Mouse (Mus musculus) hindbrain, embryonic 12.5 days (tissue): ENCODE results near the gene Cstf3. TPM values are rescaled to one million over a fixed set of nuclear protein-coding genes. Genes with fewer than 3 reads are reported as not detected.
"Not testable (repeated sequence)": the region's sequence is repeated elsewhere in the genome, so short reads cannot be mapped to it uniquely, and the experiment has no call there.

Source experiments
- ATAC-seq: fragments of 200-750 bp; cut with Nextera tagmentation; 2 replicates; pipeline ENCODE4 v1.8.0; 2017; ENCODE audit warnings: moderate TSS enrichment; ENCODE audit not compliant: low FRiP score
- H3K27ac ChIP-seq: fragments of 300-500 bp; sonication (generic); 2 replicates; pipeline ENCODE4 v1.5.1; 2016; ENCODE audit warnings: mild to moderate bottlenecking
- H3K27me3 ChIP-seq: fragments of 300-500 bp; sonication (generic); 2 replicates; pipeline ENCODE4 v1.6.1; 2016; ENCODE audit warnings: mild to moderate bottlenecking
- H3K36me3 ChIP-seq: fragments of 300-500 bp; sonication (generic); 2 replicates; pipeline ENCODE4 v1.6.1; 2016; ENCODE audit warnings: mild to moderate bottlenecking
- H3K4me1 ChIP-seq: fragments of 300-500 bp; sonication (generic); 2 replicates; pipeline ENCODE4 v1.6.1; 2016
- H3K4me2 ChIP-seq: fragments of 300-500 bp; sonication (generic); replicated peaks from 2 replicates; pipeline ENCODE4 v1.6.1; 2016; ENCODE audit warnings: mild to moderate bottlenecking
- H3K4me3 ChIP-seq: fragments of 300-500 bp; sonication (generic); 2 replicates; pipeline ENCODE4 v1.5.1; 2016; ENCODE audit warnings: mild to moderate bottlenecking
- H3K9ac ChIP-seq: fragments of 300-500 bp; sonication (generic); 2 replicates; pipeline ENCODE4 v1.6.1; 2016; ENCODE audit warnings: mild to moderate bottlenecking, moderate library complexity
- H3K9me3 ChIP-seq: fragments of 300-500 bp; sonication (generic); replicated peaks from 2 replicates; pipeline ENCODE4 v1.6.1; 2016; ENCODE audit warnings: mild to moderate bottlenecking
- WGBS: fragments of 180-500 bp; shearing (Covaris S2); methylation state at CpG from one replicate; pipeline ENCODE4 v1.1.7; 2016; 5-methylcytosine and 5-hydroxymethylcytosine counted together
- polyA plus RNA-seq: library from polyadenylated mRNA; unstranded; fragments of >200 nt; fragmentation: Nextera tagmentation; extraction: Ambion mirVana; gene quantifications from 2 replicates; pipeline ENCODE4 v1.2.1, GENCODE M21; 2016

Cstf3 gene
- polyA plus RNA-seq = 105 TPM in 2 replicates

DNA sequence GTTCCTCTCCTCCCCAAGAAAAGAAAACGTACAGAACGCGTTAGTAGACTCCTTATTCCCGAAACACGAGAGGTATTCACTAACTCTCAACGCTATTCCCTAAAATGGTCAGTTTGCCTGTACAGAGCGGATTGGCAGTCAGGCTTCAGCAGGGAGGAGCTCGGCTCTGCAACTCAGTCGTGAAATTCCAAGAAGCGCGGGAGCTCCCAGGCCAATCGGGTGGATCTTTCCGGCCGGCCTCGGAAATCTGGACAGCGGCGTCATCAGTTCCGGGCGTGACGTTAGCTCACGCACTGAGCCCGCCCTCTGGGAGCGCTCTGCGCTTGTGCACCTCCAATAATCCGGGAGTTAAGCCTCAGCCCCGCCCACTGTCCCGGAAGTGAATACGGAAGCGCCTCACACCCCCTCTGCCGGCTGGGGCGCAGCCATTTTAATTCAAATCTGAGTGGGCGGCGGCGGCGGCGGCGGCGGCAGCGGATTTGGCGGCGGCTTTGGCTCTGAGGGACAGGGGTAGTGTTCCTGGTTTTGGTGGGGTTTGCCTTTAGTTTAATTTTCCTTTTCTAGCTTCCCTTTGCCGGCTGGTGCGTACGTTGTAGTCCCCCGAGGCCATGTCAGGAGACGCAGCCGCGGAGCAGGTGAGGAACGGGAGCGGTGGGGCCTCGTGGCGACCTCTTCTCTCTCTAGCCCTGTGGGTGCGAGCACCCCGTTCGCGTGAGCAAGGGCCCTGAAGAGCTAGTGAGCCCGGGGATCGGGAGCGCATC lies at the start of gene Cstf3:
Gene Cstf3, plus strand, starts transcription at position 456 of the 761 bp plus-strand sequence.
- WGBS = under 1% methylated on average over 59 of the region's 59 CpGs
- ATAC-seq = peak; percentile 100
- H3K9me3 ChIP-seq = no peaks in the 10 kb centered on the region

DNA sequence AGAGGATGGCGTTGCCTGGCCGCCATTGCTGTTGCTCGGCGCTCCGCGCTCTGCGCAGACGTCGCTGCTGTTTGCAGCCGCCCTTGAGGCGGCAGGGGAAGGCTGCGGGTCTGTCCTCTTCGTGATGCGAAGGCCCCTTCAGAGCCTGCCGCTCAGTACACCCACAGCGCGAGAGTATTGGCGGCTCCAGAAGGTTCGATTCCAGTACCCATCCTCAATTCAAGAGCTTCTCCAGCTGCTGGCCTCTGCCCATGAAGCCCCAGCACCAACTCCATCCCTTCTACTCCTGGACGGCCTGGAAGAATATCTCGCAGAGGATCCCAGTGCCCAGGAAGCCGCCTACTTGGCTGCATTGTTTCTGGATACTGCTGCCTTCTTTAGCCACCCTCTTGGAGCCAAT lies 33.6 kb upstream of the Cstf3 start:
- H3K4me1 ChIP-seq, H3K36me3 ChIP-seq, ATAC-seq, H3K4me2 ChIP-seq, H3K9me3 ChIP-seq, H3K27me3 ChIP-seq, H3K27ac ChIP-seq, H3K4me3 ChIP-seq, H3K9ac ChIP-seq: not testable (repeated sequence)
- 88% methylated on average over 21 of the region's 22 CpGs for WGBS

More for the DNA sequence above, at the start of gene Cstf3:
- Histone ChIP-seq H3K4me2 (peak within 1 kb of the TSS; percentile 72), H3K4me1 (peaks cover 22% of the 10 kb centered on the region), H3K9ac (peak within 1 kb of the TSS; percentile 91), H3K27me3 (no peaks in the 10 kb centered on the region), H3K27ac (peak within 1 kb of the TSS; percentile 90), H3K36me3 (no peaks in the 10 kb centered on the region), H3K4me3 (peak within 1 kb of the TSS; percentile 89)

DNA sequence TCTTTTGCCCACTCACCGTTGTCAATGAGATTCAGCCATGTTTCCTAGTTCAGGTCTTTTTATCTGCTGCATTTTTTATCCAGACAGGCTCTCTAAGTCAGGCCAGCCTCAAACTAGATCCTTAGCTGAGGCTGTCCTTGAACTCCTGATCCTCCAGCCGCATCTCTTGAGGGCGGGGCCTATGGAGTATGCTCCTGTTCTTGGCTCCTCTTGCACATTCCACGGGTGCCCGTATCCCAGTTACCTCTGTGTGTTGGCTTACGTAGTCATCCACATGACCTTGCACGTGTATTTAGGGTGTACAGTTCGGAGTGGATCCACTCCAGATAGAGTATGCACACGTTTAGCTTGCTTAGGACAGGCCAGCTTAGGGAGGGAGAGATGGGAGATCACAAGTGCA lies 32.6 kb upstream of the Cstf3 start:
- no peaks in the 10 kb centered on the region for H3K36me3 ChIP-seq
- H3K27ac ChIP-seq = no peak overlapping the region
- ATAC-seq = no peak
- WGBS = 94% methylated on average over 9 of the region's 9 CpGs
- no peaks in the 10 kb centered on the region for H3K27me3 ChIP-seq
- no peak overlapping the region for H3K9ac ChIP-seq
- no peaks in the 10 kb centered on the region for H3K9me3 ChIP-seq
- H3K4me1 ChIP-seq = no peaks in the 10 kb centered on the region
- no peak overlapping the region for H3K4me2 ChIP-seq
- H3K4me3 ChIP-seq = no peak overlapping the region

DNA sequence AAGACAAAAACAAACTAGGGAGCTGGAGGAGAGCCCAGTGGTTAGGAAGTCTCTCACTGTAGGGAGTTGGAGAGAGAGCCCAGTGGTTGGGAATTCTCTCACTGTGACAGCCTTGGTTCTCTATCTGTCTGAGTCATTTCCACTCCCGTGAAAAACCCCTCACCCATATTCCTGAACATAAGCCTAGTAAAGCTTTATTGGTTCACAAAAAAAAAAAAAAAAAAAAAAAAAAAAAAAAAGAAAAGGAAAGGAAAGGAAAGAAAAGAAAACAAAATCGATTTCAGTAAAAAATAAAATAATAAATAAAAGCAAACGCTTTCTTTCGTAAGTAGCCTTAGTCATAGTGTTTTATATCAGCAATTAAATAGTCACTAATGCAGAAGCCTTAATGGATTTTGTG lies 32.0 kb upstream of the Cstf3 start:
- Histone ChIP-seq H3K27me3 (no peaks in the 10 kb centered on the region), H3K4me3 (no peak overlapping the region), H3K36me3 (no peaks in the 10 kb centered on the region), H3K9ac (no peak overlapping the region), H3K4me1 (no peaks in the 10 kb centered on the region), H3K27ac (no peak overlapping the region), H3K9me3 (no peaks in the 10 kb centered on the region), H3K4me2 (no peak overlapping the region)
- 94% methylated on average over 4 of the region's 4 CpGs for WGBS
- ATAC-seq = no peak

DNA sequence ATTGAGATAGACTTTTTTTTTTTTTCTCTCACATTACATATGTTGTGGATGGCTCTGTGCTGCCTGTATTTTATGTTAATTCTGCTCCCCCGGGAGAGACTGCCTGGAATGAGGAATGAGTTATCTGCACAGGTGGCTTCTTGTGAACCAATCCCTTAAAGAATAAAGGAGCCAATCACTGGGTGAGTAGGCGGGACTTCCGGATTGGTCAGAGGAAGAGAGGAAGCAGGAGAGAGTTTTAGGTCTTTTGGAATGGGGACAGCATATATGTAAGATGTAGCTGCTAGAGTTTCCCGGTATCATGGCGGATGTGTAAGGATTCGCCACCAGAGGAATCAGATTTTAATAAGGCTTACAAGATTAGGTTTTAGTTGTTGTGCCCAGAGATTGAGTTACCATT lies 31.4 kb upstream of the Cstf3 start:
- ATAC-seq = no peak
- WGBS = 72% methylated on average over 6 of the region's 6 CpGs
- H3K4me3 ChIP-seq = no peak overlapping the region
- no peaks in the 10 kb centered on the region for H3K36me3 ChIP-seq
- no peak overlapping the region for H3K4me2 ChIP-seq
- no peaks in the 10 kb centered on the region for H3K9me3 ChIP-seq
- no peaks in the 10 kb centered on the region for H3K4me1 ChIP-seq
- no peak overlapping the region for H3K27ac ChIP-seq
- H3K9ac ChIP-seq = no peak overlapping the region
- H3K27me3 ChIP-seq = no peaks in the 10 kb centered on the region

DNA sequence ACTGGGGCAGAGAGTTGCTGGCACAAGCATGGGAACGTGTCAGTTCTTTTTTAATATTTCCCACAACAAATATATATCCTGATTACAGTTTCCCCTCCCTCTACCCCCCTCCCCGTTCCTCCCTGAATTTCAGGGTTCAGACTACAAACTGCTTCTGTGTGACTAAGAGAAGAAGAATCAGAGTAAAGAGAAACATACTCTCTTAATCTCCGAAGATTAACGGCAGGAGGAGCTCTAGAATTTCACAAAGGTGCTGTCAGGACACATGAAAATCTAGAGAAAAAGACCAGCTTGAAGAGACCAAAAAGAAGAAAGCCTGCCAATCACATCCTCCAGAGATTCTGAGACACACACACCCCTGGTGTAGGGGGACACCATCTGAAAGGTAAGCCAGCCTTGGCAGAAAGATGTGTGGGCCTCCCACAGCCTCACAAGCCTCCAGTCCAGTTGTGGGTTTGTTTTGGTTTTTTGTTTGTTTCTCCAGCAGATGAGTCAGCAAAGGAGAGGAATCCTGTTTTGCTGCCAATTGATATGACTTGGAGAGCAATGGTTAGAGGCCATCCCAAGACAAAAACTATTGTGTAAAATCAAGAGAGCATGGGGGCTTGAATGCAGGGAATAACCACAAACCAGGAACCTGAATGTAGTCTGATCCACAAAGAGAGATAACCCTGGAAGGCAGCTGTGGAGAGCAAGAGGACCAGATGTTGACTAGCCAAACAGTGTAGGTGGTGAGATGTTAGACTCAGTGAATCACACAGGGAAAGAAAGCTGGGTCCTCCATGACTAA lies 30.5 kb upstream of the Cstf3 start:
- Histone ChIP-seq H3K36me3 (no peaks in the 10 kb centered on the region), H3K27me3 (no peaks in the 10 kb centered on the region), H3K4me1 (no peaks in the 10 kb centered on the region), H3K4me2 (no peak overlapping the region), H3K9me3 (no peaks in the 10 kb centered on the region), H3K9ac (no peak overlapping the region), H3K4me3 (no peak overlapping the region), H3K27ac (no peak overlapping the region)
- no peak for ATAC-seq
- 90% methylated on average over 4 of the region's 4 CpGs for WGBS

DNA sequence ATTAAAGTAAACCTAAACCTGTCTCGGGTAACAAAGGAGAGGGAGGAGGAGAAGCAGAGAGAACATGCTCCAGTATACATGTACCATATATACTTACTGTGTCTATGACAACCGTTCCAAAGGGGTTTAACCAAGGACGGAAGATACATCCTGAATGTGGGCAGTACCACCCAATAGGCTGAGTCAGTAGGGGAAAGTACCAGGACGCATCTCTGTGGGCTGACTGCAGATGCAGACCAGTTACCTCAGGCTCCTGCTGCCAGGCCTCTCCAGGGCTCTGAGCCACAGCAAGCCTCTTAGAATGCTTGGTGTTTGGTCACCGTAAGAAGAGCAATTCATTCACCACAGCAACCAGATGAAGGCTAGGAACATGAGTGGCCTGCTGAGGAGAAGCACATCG lies 28.9 kb upstream of the Cstf3 start:
- Histone ChIP-seq H3K27ac (no peak overlapping the region), H3K9me3 (no peaks in the 10 kb centered on the region), H3K27me3 (no peaks in the 10 kb centered on the region), H3K4me1 (no peaks in the 10 kb centered on the region), H3K9ac (no peak overlapping the region), H3K4me2 (no peak overlapping the region), H3K4me3 (no peak overlapping the region), H3K36me3 (no peaks in the 10 kb centered on the region)
- no peak for ATAC-seq
- WGBS = 91% methylated on average over 6 of the region's 6 CpGs

DNA sequence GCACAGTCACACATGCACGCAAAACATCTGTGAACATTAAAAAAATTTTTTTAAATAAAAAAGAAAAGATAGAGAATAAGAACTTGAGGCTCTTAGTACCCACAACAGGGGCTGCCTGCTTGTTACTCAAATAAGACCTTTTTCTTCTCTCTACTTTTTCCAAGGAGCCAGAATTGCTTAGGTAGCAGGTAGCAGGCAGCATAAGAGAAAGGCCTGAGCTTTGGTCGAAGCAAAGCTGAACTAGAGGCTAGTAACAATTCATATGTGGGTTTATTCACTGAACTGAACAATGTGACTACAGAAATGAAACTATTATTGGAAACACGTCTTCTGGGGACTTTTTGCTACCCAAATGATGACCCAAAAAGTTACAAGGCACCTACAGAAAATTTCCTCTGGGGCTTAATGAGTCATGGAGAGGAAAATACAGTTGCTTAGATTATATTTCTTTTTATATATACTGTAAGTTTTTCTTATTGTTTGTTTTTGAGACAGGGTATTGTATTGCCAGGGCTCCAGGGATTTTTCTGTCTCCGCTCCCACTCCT lies 28.3 kb upstream of the Cstf3 start:
- H3K36me3 ChIP-seq = no peaks in the 10 kb centered on the region
- no peak for ATAC-seq
- H3K4me1 ChIP-seq = no peaks in the 10 kb centered on the region
- H3K4me2 ChIP-seq = no peak overlapping the region
- no peaks in the 10 kb centered on the region for H3K9me3 ChIP-seq
- no peak overlapping the region for H3K4me3 ChIP-seq
- H3K27me3 ChIP-seq = no peaks in the 10 kb centered on the region
- WGBS = 86% methylated on average over 4 of the region's 4 CpGs
- H3K9ac ChIP-seq = no peak overlapping the region
- H3K27ac ChIP-seq = no peak overlapping the region

DNA sequence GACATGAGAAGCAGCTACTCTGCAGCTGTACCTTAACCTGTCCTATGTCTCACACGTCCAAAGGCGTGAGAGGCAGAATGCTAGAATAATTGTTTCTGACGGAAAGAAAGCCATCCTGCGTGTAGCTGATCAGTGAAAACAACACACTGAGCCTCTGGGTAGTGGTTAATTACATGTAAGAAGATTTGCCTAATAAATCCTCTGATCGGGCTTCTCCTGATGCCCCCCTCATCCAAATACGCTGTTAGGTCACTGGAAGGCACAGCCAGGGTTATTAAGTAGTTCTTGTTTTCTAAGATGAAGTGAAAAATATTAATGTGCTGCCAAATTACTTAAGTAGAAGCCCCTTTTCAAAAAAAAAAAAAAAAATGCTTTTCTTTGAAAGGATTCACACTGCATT lies 18.3 kb upstream of the Cstf3 start:
- no peak for ATAC-seq
- 80% methylated on average over 6 of the region's 6 CpGs for WGBS
- Histone ChIP-seq H3K9ac (no peak overlapping the region), H3K9me3 (no peaks in the 10 kb centered on the region), H3K27ac (no peak overlapping the region), H3K27me3 (no peaks in the 10 kb centered on the region), H3K4me3 (no peak overlapping the region), H3K4me2 (no peak overlapping the region), H3K4me1 (no peaks in the 10 kb centered on the region), H3K36me3 (no peaks in the 10 kb centered on the region)

DNA sequence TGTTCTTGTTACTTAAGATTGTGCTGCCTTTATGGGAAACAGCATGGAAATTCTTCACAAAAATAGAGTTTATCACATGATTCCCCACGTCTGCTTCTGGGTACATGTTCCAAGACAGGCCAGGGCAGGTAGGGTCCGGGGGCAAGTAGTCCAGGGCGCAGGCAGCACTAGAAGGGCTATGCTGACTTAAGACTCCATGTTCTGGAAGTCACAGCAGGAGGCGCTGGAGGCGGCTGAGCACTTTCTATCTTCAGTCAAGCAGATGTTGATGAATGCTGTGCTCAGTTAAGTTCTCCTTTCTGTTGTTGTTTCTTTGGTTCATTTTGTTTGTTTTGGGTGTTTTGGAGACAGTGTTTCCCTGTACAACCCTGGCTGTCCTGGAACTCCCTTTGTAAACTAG lies 14.1 kb upstream of the Cstf3 start:
- Histone ChIP-seq H3K9ac (no peak overlapping the region), H3K27ac (no peak overlapping the region), H3K4me3 (no peak overlapping the region), H3K4me2 (no peak overlapping the region), H3K4me1 (no peaks in the 10 kb centered on the region), H3K36me3 (no peaks in the 10 kb centered on the region), H3K9me3 (no peaks in the 10 kb centered on the region), H3K27me3 (no peaks in the 10 kb centered on the region)
- 65% methylated on average over 5 of the region's 5 CpGs for WGBS
- no peak for ATAC-seq

DNA sequence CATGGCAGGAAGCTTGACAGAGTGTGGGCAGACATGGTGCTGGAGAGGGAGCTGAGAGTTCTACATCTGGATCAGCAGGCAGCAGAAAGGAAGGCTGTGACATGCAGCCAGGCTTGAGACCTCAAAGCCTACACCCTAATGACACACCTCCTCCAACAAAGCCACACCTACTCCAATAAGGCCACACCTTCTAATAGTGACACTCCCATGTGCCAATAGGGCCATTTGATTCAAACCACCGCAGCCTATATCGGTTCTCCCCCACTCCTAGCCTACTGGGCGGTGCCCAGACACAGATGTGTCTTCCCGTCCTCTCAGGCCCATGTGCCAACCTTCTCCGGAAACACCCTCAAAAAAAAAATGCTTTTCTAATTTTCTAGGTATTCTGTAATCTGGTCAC lies 12.3 kb upstream of the Cstf3 start:
- Histone ChIP-seq H3K4me3 (no peak overlapping the region), H3K27me3 (no peaks in the 10 kb centered on the region), H3K4me1 (no peaks in the 10 kb centered on the region), H3K4me2 (no peak overlapping the region), H3K9ac (no peak overlapping the region), H3K27ac (no peak overlapping the region), H3K9me3 (no peaks in the 10 kb centered on the region), H3K36me3 (no peaks in the 10 kb centered on the region)
- 73% methylated on average over 5 of the region's 5 CpGs for WGBS
- ATAC-seq = no peak

DNA sequence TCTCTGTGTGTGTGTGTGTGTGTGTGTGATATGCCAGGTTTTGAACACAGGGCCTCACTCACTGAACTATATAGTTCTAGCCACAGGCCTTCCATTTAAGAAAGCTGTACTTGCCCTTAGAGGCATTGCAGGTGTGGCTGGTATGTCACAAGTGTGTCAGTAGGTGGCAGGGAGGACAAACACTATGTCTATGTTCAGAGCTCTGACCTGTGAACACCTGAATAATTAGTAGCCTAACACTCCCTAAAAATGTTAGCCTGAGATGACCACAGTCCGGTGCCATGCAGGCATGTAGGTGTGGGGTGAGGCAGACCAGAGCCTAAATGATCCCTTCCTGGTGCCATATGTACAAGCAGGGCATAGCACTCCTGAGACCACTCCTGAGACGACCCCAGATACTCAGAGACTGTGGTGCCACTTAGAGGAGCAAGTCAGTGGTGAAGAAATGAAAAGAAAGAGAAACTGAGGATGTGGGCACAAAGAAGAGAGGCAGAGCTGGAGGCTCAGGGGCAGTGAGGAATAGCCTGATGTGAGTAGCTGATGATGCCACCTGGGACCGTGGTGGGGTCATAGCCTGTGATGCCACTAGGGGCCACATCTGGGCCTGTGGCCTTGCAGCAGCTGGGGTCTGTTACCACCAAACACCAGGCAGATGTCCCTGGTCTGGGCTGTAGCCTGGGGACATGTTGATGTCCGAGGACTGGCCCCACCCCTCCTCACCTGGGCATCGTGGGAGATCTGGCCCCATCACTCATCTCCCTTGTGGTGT lies 11.3 kb upstream of the Cstf3 start:
- 81% methylated on average over 5 of the region's 5 CpGs for WGBS
- no peaks in the 10 kb centered on the region for H3K27me3 ChIP-seq

More for the DNA sequence above, 11.3 kb upstream of the Cstf3 start:
- no peaks in the 10 kb centered on the region for H3K36me3 ChIP-seq
- no peaks in the 10 kb centered on the region for H3K4me1 ChIP-seq
- no peak overlapping the region for H3K9ac ChIP-seq
- no peak overlapping the region for H3K4me3 ChIP-seq
- H3K9me3 ChIP-seq = no peaks in the 10 kb centered on the region
- no peak for ATAC-seq
- H3K27ac ChIP-seq = no peak overlapping the region
- H3K4me2 ChIP-seq = no peak overlapping the region
